Mouse (Mus musculus) hindlimb bud, embryonic 11.5 days (tissue): Measurements from ENCODE around the gene Ppm1l.
"Not testable (repeated sequence)": the region's sequence is repeated elsewhere in the genome, so short reads cannot be mapped to it uniquely, and the experiment has no call there.

Experiments used
- DNase-seq: peaks from one replicate; pipeline ENCODE4 v3.0.0-alpha.2; 2012; ENCODE audit warnings: low read depth, low spot score; ENCODE audit errors: extremely low spot score

The Ppm1l gene

DNA sequence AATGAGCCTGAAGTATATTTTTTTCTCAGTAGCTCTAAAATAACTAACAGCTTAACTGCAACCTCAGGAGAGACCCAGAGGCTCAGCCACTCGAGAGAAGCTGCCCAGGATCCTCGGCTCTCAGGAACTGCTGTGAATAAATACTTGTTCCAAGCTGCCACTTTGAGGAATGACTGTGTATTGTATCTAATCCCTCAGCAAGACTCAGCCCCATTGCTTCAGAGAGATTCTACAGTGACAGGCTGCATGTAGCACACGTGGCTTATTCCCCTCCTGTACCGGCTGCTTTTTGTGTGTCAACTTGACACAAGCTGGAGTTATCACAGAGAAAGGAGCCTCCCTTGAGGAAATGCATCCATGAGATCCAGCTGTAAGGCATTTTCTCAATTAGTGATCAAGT, 216.0 kb downstream of the Ppm1l start:
- DNase-seq: no peak

DNA sequence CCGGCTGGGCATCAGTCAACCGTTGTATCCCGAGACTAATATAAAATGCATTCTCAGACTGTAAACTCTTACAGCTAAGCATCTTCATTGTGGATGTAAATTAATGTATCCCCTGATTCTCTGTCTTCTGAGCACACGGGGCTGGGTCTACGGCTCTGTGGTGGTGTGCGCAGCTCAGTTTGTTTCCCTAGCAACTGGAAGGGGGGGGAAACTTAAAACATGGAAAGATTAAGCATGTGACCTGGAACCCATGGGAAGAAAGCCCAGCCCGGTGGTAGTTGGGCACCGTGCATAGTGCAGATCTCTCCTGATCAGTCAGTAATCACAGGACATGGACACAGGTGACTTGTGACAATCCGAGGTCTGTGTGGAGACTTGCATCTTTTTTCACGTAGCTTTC, 218.8 kb downstream of the Ppm1l start:
- DNase-seq: no peak

DNA sequence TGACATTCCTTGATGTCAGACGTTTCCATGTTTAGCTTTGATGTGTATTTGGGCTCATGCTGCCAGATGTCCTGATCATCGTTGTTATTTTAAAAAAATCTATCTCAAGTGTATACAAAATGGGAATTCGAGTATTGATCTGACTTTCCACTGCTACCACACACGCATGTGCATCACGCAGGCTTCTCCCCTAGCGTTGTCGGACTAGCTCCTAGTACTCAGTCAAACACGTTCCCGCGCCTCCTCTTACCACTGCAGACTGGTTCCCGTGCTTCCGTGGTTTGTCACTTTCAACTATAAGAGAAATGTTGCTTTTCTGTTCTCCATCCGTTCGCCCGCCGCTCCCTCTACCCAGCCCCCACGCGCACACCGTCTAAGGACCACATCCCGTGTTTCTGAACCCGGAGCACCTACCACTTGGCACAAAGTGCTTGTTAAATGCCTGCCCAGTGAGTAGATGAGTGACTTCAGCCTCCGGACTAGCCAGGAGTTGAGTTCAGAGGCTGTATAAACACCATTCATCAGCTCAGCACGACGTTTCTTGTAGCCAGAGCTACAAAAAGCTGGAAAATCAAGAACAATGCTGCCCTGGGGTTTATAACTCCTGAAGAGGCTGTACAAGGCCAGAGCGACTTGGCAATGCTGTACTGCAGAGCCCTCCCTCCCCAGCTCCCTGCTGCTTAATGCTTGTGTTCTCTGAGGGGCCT, 219.4 kb downstream of the Ppm1l start:
- DNase-seq: no peak

DNA sequence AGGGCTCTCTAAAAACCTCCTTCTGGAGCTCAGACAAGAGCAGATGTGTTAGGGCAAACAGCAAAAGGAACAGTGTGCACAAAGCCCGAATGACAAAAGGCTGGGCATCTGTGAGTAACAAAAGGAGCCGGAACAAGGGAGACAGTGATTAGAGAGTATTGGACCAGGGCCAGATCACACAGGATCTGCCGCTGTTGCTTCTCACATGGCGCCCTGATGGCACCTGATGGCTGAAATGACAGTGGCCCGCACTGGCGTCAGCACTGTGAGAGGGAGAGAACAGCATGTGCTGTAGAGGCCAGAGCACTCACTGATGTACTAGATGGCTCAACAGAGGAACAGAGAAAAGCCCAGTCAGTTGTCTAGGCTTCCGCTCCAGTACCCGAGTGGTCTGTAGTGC, 226.3 kb downstream of the Ppm1l start:
- DNase-seq: no peak

DNA sequence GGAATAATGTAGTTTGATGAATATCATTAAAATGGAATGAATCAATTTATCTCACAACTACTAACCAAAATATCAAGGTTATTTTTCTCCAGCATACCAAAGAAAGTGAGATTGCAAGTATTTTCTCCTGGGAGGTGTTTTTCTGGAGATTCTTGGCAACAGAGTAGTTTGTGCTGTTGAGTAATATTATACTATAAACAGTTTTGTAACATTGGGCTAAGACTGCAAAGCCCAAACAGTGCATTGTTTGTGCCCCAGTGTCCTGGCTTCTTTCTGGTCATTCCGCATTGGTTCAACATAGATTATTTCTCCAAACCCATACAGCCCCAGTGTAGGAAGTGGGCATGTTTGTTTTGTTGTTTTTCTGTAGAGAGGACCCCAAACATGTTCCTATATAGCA, 227.1 kb downstream of the Ppm1l start:
- DNase-seq: no peak

DNA sequence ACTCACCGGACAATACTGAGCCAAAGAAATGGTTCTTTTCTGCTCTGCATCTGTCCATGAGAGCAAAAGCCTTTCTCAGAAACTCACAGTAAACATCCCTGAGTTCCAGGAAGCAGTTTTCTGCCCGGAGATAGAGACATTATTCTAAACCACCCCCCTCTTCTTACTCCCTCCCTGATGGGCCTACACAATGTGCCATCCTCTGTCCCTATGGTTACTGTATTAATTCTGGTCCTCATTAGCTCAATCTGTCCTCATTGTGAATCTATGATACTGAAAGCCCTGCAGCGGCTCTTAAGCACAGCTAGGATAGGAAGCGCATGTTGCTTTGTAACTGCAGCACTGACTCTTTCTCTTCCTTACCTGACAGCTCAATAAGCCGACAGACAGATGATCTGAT, 228.4 kb downstream of the Ppm1l start:
- DNase-seq: no peak

DNA sequence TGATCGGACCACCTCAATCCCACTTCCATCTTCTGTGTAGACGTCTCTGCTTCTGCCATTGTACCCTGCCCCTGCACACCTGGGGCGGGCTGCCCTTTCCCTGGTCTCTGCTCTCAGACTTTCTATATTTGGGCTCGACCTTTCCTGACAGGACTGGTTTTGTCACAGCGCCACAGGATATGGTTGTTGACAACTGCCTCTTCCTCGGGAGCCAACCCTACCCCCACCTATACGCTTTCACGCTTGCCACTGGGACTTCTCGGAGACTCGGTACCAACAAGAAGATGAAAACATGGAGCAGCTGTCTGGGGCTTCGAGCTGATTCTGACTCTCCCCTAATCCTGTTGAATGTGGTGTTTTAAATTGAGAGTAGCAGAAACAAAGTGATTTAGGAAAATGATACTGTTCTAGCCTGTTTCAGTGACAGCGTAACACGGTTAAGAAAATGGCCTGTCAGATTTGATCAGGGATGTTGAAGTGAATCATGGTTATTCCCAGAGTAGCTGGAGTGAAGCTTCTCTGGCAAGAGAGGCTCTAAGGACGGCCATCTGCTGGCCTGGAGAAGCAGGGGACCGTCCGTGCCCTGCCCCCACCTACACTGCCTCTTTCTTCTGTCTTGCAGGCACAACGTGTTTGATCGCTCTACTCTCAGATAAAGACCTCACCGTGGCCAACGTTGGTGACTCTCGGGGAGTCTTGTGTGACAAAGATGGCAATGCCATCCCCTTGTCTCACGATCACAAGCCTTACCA, 232.2 kb downstream of the Ppm1l start:
- no peak for DNase-seq

DNA sequence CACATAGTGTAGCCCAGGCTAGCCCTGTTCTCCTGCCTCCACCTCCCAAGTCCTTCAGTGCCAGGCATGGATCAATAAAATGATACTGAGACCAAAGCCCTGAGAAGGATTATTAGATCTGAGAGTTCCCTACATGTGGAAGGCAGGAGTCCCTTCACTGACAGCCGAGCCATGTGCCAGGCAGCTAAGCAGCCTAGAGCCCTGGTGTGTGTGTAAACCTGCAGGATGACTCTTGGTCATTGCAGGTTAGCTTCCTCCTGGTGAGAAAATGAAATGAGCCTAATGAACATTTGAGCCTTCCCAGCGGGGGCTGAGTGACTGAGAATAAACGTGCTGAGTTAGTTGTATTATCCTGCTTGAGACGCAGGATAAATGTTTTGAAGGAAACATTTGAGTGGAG, 232.9 kb downstream of the Ppm1l start:
- no peak for DNase-seq

DNA sequence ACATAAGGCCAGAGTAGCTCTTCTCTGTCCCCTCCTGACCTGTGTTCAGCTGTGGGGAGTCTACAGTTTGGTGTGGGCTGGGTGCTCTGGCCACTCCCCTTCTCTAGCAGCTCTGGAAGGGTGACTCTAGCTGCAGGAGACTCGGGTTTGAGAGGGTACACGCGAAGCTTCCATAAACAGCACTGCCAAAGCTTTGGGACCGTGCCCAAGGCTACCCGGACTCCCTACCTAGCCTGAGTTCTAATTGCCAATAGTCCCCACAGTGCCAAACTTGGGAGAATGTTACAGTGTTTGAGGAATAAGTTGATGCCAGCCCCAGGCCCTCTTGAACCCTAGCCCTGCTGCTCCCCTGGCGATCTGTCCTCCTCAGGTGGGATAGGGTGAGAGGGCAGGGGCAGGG, 238.8 kb downstream of the Ppm1l start:
- DNase-seq: no peak

DNA sequence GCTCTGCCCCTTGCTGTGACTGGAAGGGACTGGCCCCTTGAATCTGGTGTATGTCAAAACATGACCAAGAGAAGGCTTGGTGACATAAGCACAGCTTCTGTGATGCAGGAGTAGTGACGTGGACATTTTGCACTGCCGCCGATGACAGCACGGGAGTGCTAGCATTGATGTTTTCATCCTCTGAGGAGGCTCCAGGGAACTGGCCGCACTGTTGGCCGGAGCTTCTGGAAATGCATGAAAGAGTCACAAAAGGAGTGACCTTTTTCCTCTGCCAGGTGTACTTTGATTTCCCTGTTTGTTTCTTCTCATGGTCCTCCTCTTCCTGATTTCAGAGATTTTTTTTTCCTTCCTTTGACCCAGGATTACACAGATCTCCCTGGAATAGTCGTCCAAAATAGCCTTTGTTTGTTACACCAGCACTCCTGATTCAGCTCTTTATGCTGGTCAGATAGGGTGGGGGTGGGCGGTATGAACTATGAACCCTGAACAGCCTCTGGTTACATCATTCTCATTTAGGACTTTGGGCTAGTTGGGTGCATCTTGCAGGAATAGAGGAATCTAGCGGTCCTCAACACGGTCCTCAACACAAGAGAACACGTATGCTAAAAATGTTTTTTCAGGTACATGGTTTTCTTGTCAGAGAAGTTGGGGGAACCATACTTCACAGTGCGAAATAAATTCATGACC, 239.6 kb downstream of the Ppm1l start:
- no peak for DNase-seq

DNA sequence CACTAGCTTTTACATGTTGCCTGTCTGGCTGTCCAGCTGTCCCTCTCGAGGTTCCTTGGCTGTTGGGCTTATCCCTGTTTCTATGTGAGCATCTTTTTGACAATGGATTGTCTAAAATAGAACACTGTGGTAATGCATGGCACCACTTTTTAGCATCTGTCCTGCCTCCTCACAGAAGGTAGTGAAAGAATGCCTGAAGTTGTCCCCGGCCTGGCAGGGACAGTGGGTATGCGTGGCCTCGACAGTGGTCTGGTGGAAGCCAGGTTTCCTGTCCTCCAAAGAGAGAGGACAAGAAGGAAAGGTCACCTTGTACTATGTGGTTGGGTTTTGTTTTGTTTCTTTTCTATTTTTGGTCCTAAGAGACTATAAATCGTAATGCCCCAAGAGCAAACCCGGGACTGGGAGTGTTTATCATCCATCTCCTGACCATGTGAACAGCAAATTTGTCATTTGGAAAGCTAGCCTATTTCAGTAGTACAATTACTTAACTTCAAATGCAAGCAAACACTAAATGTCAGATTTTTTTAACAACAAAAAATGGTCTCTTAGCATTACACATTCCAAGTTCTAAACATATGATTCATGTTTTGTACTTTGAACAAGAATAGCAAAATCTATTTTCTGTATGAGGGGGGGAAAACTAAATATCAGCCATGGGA, 242.8 kb downstream of the Ppm1l start:
- no peak for DNase-seq

DNA sequence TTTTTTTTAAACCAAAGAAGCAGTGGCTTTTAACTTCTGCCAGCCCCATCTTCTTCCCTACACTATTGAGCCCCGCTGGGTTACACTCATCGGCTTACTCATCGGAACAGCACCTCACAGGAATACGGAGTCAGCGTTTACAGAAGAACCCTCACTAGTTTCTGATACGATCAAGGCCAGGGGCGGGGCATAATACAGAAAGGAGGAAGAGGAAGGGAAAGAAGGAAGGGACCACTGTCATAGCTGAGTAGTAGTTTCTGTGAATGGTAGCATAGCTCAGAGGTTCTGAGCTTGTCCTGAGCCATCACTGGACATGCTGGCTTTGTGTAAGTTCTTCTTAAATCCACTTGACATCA, 243.3 kb downstream of the Ppm1l start:
- DNase-seq: no peak

DNA sequence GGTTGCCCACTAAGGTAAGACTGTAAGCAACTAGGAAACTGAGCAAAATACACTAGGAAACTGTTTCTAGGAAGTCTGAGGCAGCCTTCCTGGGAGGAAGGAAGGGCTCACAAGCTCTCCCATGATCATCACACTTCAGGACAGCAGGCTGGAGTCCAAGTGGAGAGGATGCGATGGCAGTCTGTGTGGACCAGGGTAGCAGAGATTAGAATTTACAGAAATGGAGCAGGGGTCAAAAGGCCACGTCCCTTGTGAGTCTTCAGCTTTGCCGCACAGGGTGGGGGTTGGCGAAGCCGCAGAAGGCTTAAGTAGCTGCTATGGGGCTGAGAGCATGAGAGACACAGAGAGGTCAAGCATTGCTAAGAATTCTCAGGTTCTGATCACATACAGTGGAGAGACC, 245.0 kb downstream of the Ppm1l start:
- no peak for DNase-seq

DNA sequence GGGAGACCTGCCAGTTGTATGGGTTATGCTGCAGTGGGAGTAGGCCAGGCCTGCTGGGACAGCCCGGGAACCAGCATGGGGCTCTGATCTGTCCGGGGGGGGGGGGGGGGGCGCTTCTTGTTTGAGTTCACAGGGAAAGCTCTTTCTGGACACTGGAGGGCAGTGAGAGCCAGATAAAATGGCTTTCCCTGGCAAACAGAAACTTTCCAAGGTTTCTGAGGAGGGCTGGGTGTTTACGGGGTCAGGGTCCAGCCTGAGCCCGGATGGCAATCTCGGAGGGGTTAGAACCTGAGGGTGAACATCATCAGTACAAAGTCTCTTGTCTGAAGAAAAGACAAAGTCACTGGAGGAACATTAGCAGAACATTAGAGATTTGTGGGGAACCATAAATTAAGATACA, 246.7 kb downstream of the Ppm1l start:
- no peak for DNase-seq

DNA sequence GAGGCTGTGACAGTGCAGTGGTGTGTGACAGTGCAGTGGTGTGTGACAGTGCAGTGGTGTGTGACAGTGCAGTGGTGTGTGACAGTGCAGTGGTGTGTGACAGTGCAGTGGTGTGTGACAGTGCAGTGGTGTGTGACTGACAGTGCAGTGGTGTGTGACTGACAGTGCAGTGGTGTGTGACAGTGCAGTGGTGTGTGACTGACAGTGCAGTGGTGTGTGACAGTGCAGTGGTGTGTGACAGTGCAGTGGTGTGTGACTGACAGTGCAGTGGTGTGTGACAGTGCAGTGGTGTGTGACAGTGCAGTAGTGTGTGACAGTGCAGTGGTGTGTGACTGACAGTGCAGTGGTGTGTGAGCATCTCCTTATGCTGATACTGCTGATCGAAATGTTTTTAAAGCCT, 248.9 kb downstream of the Ppm1l start:
- not testable (repeated sequence) for DNase-seq

DNA sequence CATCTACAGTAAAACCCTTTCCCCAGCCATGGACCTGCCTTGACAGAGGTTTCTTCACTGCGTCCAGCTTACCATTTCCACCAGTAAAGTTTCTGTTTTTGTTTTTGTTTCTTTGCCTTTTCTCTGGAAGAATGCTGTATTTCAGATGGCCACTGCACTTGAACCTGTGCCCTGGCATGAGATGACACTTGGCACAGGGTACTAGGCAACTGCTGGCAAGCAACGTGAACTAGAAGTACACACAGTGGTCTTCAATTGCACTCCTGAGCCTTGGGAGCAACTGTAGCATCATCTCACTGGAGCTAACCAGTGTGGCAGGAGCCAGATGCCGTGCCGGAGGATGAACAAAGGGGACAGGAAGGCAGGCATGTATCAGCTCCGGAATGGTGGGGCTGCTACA, 255.9 kb downstream of the Ppm1l start:
- DNase-seq: no peak

DNA sequence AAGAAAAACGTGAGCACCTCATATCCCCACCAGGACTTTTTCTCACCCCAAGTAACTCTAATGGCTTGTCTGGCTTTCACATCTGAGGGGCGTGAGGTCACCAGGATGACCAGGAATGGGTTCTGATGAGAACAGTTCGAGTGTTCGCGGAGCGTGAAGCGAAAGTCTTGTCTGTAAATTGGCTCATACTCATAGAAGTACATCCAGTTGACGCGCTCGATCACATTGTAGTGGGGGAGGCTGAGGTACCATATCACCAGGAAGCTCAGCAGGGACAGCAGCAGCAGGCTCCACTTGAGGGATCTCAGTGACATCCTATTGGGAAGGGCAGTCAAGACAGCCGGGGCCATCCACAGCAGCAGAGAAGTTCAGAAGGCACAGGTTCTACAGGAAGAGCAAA, 258.9 kb downstream of the Ppm1l start:
- DNase-seq: no peak

DNA sequence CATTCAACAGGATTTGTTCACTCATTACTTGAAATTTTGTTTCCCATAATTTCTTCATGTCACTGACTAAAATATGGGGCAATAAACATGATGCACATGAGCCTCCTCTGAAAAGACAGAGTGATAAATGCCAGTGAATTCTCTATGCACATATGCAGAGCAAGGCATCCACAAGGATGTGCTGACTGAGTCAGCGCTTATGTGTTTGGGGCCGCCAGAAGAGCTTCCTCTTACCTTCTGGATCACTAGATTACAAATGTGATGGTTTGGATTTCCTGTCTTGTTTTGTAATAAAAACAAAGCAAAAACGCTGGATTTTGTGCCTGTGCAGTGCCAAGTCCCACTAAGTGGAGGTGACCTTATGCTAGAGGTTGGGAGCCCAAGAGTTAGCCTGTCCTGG, 260.1 kb downstream of the Ppm1l start:
- no peak for DNase-seq

DNA sequence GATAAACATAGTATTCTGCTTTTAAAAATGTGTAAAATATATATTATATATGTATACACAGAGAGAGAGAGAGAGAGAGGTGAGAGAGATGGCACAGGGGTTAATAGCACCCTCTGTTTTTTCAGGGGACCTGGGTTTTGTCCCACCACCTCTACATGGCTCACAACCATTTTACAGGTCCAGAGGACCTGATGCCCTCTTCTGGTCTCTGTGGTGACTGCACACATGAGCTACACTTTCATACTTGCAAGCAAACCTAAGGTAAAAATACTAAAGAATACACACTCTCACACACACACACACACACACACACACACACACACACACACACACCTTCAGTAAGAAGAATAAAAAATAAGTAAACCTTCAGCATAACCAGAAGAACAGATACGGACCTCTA, 262.1 kb downstream of the Ppm1l start:
- no peak for DNase-seq

DNA sequence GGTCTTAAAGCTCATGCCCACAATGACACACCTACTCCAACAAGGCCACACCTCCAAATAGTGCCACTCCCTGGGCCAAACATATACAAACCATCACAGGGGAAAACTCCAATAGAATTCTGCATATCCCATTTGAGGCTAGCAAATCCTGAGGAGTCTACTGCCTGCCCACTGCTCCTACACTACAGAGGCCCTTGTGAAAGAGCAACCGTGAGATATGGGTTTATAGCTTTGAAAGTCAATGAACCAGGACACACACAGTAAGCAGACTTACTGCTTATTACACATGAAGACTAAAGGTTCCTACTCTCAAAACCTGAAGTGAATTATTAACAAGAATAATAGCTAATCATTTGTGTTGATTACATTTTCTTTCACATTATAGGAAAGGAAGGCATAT, 267.1 kb downstream of the Ppm1l start:
- DNase-seq: no peak

DNA sequence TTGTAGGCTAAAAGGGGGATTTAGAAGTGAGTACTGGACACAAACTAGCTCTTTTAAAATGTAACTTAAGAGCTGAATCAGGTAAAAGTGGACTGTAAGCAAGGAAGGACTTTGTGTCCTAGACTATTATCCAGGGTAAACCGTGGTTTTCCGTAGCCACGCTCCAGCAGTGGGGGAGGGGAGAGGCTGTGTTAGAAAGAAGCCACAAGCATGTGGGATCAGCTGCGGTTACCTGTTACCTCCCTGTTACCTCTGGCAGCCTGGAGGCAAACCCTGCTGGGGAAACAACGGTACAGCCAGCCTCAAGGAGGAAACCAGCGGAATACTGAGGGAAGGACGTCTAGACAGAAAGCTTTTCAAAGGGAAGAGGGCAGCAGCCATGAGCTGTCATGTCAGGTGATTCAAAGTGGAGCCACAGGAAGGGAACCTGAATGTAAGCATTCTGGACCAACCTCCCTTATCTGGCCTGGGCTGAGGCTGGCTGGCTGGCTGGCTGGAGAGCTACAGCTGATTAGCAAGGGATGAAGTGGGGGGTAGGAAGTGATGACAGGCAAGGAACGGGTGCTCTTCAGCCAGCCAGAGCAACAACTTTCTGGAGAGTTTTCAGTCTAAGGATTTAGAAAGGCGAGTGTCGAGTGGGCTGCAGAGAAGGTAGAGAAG, 271.6 kb downstream of the Ppm1l start:
- DNase-seq: no peak
